Mouse (Mus musculus) intestine, embryonic 16.5 days (tissue): Measurements from ENCODE around the gene Epha8. TPM values are rescaled to one million over a fixed set of nuclear protein-coding genes. Genes with fewer than 3 reads are reported as not detected.

Experiments
- ATAC-seq: fragments of 200-750 bp; cut with Nextera tagmentation; 2 replicates; pipeline ENCODE4 v1.8.0; 2017; ENCODE audit warnings: moderate TSS enrichment, moderate library complexity
- H3K27ac ChIP-seq: fragments of 300-500 bp; sonication (generic); 2 replicates; pipeline ENCODE4 v1.5.1; 2014; ENCODE audit warnings: mild to moderate bottlenecking, low read length
- H3K27me3 ChIP-seq: fragments of 300-500 bp; sonication (generic); replicated peaks from 2 replicates; pipeline ENCODE4 v1.6.1; 2014; ENCODE audit warnings: low read length, control low read depth, mixed read lengths; ENCODE audit not compliant: control insufficient read depth, insufficient read depth
- H3K36me3 ChIP-seq: fragments of 300-500 bp; sonication (generic); 2 replicates; pipeline ENCODE4 v1.6.1; 2014; ENCODE audit warnings: low read length, control low read depth; ENCODE audit not compliant: control insufficient read depth, insufficient read depth
- H3K4me1 ChIP-seq: fragments of 300-500 bp; sonication (generic); 2 replicates; pipeline ENCODE4 v1.6.1; 2014; ENCODE audit warnings: low read length, control low read depth, mixed read lengths; ENCODE audit not compliant: control insufficient read depth, insufficient read depth
- H3K4me2 ChIP-seq: fragments of 300-500 bp; sonication (generic); 2 replicates; pipeline ENCODE4 v1.6.1; 2014; ENCODE audit warnings: low read depth, low read length, control low read depth
- H3K4me3 ChIP-seq: fragments of 300-500 bp; sonication (generic); 2 replicates; pipeline ENCODE4 v1.5.1; 2014; ENCODE audit warnings: mild to moderate bottlenecking, low read length
- H3K9ac ChIP-seq: fragments of 300-500 bp; sonication (generic); 2 replicates; pipeline ENCODE4 v1.6.1; 2014; ENCODE audit warnings: low read depth, low read length
- H3K9me3 ChIP-seq: fragments of 300-500 bp; sonication (generic); 2 replicates; pipeline ENCODE4 v1.6.1; 2016; ENCODE audit warnings: low read length, control low read depth; ENCODE audit not compliant: control insufficient read depth
- WGBS: fragments of 180-500 bp; shearing (Covaris S2); extraction: QIAGEN DNeasy Blood & Tissue Kit; methylation state at CpG from one replicate; pipeline ENCODE4 v1.1.7; 2014; 5-methylcytosine and 5-hydroxymethylcytosine counted together
- polyA plus RNA-seq: library from polyadenylated mRNA; unstranded; fragments of >200 nt; fragmentation: Nextera tagmentation; extraction: Ambion mirVana; gene quantifications from 2 replicates; pipeline ENCODE4 v1.2.1, GENCODE M21; 2015

Gene Epha8
- polyA plus RNA-seq, 1 experiment from 2014 or later: 0.33 TPM

- Histone ChIP-seq H3K9ac (no peak within 1 kb of the TSS; the same call in 1 of the 2 replicates), H3K36me3 (no peaks in the 10 kb centered on the region), H3K4me1 (no peaks in the 10 kb centered on the region), H3K9me3 (no peaks in the 10 kb centered on the region), H3K4me3 (no peak within 1 kb of the TSS), H3K27ac (peak within 1 kb of the TSS; percentile 64), H3K27me3 (peaks cover 9% of the 10 kb centered on the region; the same call in 1 of the 2 replicates), H3K4me2 (no peak within 1 kb of the TSS)
- 69% methylated on average over 9 of the region's 9 CpGs for WGBS
- no peak for ATAC-seq
Measured at GRCm38 (mm10) chr4:136898637-136899036, 58.0 kb downstream of the Epha8 start, which contains the start of gene C1qa. TSS of gene C1qa (minus strand) at chr4:136898803.

- Histone ChIP-seq H3K27me3 (peaks cover 7% of the 10 kb centered on the region; the same call in 1 of the 2 replicates), H3K4me3 (no peak overlapping the region), H3K27ac (peak overlapping the region; percentile 64)
Measured at GRCm38 (mm10) chr4:136898084-136898598, 58.5 kb downstream of the Epha8 start.

GRCm38 (mm10) chr4:136896461-136896860 lies 60.2 kb downstream of the Epha8 start:
- ATAC-seq: no peak
- no peak overlapping the region for H3K4me2 ChIP-seq
- no peak overlapping the region for H3K4me3 ChIP-seq
- H3K9me3 ChIP-seq: no peaks in the 10 kb centered on the region
- no peak overlapping the region for H3K27ac ChIP-seq
- peaks cover 7% of the 10 kb centered on the region; the same call in 1 of the 2 replicates for H3K27me3 ChIP-seq
- no peak overlapping the region for H3K9ac ChIP-seq
- H3K4me1 ChIP-seq: no peaks in the 10 kb centered on the region
- no peaks in the 10 kb centered on the region for H3K36me3 ChIP-seq
- WGBS: 25% methylated on average over 10 of the region's 10 CpGs

More at GRCm38 (mm10) chr4:136898084-136898598, 58.5 kb downstream of the Epha8 start:
- H3K9ac ChIP-seq: no peak overlapping the region; the same call in 1 of the 2 replicates
- peak; percentile 57 for ATAC-seq
- no peaks in the 10 kb centered on the region for H3K36me3 ChIP-seq
- no peaks in the 10 kb centered on the region for H3K9me3 ChIP-seq
- no peak overlapping the region for H3K4me2 ChIP-seq
- H3K4me1 ChIP-seq: no peaks in the 10 kb centered on the region
- 27% methylated on average over 9 of the region's 9 CpGs for WGBS

- 9% methylated on average over 15 of the region's 15 CpGs for WGBS
- Histone ChIP-seq H3K4me1 (no peaks in the 10 kb centered on the region), H3K27ac (no peak overlapping the region), H3K4me2 (no peak overlapping the region), H3K27me3 (peaks cover 7% of the 10 kb centered on the region; the same call in 1 of the 2 replicates), H3K9me3 (no peaks in the 10 kb centered on the region), H3K9ac (no peak overlapping the region), H3K36me3 (no peaks in the 10 kb centered on the region), H3K4me3 (no peak overlapping the region)
- ATAC-seq: no peak
Measured at GRCm38 (mm10) chr4:136895861-136896260, 60.8 kb downstream of the Epha8 start.

GRCm38 (mm10) chr4:136894821-136895220 lies 61.8 kb downstream of the Epha8 start:
- Histone ChIP-seq H3K4me3 (no peak overlapping the region), H3K27ac (no peak overlapping the region), H3K27me3 (peaks cover 12% of the 10 kb centered on the region; the same call in 1 of the 2 replicates), H3K9ac (no peak overlapping the region), H3K4me2 (no peak overlapping the region), H3K4me1 (no peaks in the 10 kb centered on the region), H3K9me3 (no peaks in the 10 kb centered on the region), H3K36me3 (no peaks in the 10 kb centered on the region)
- ATAC-seq: no peak
- WGBS: 65% methylated on average over 4 of the region's 4 CpGs

GRCm38 (mm10) chr4:136893691-136894543 lies 62.7 kb downstream of the Epha8 start:
- Histone ChIP-seq H3K36me3 (no peaks in the 10 kb centered on the region), H3K27ac (no peak overlapping the region), H3K4me3 (no peak overlapping the region), H3K9ac (no peak overlapping the region), H3K4me1 (no peaks in the 10 kb centered on the region), H3K4me2 (no peak overlapping the region), H3K9me3 (no peaks in the 10 kb centered on the region), H3K27me3 (peaks cover 12% of the 10 kb centered on the region; the same call in 1 of the 2 replicates)
- 4% methylated on average over 9 of the region's 9 CpGs for WGBS
- 0 out of 2 replicates have a peak, but pooled peaks have one; percentile 38 for ATAC-seq

GRCm38 (mm10) chr4:136892811-136893210 lies 63.8 kb downstream of the Epha8 start, which contains the start of gene C1qc:
TSS of gene C1qc (minus strand) at chr4:136893065.
- Histone ChIP-seq H3K27ac (no peak within 1 kb of the TSS), H3K4me2 (no peak within 1 kb of the TSS), H3K9me3 (no peaks in the 10 kb centered on the region), H3K27me3 (peaks cover 12% of the 10 kb centered on the region; the same call in 1 of the 2 replicates), H3K36me3 (no peaks in the 10 kb centered on the region), H3K4me1 (no peaks in the 10 kb centered on the region), H3K4me3 (no peak within 1 kb of the TSS), H3K9ac (no peak within 1 kb of the TSS)
- 57% methylated on average over 5 of the region's 5 CpGs for WGBS
- ATAC-seq: no peak

- H3K36me3 ChIP-seq: no peaks in the 10 kb centered on the region
- H3K9me3 ChIP-seq: no peaks in the 10 kb centered on the region
- H3K4me2 ChIP-seq: no peak overlapping the region
- H3K27me3 ChIP-seq: peaks cover 9% of the 10 kb centered on the region; the same call in 1 of the 2 replicates
- no peaks in the 10 kb centered on the region for H3K4me1 ChIP-seq
- no peak for ATAC-seq
- H3K9ac ChIP-seq: no peak overlapping the region
- no peak overlapping the region for H3K27ac ChIP-seq
- 48% methylated on average over 7 of the region's 7 CpGs for WGBS
- H3K4me3 ChIP-seq: no peak overlapping the region
Measured at GRCm38 (mm10) chr4:136892371-136892770, 64.2 kb downstream of the Epha8 start.

- Histone ChIP-seq H3K9ac (no peak overlapping the region), H3K36me3 (no peaks in the 10 kb centered on the region), H3K27me3 (peaks cover 6% of the 10 kb centered on the region; the same call in 1 of the 2 replicates), H3K4me1 (no peaks in the 10 kb centered on the region), H3K9me3 (no peaks in the 10 kb centered on the region), H3K4me3 (no peak overlapping the region), H3K27ac (no peak overlapping the region), H3K4me2 (no peak overlapping the region)
- ATAC-seq: no peak
- WGBS: 85% methylated on average over 4 of the region's 4 CpGs
Measured at GRCm38 (mm10) chr4:136891115-136891514, 65.5 kb downstream of the Epha8 start.
